Mouse (Mus musculus) E14TG2a.4 (cell line): ENCODE data around the gene Decr2.

Source experiments
- CTCF ChIP-seq: conservative IDR thresholded peaks from 2 replicates; pipeline ENCODE4 v1.5.1; 2014; ENCODE audit warnings: low read length
- NANOG ChIP-seq: IDR thresholded peaks from 2 replicates; pipeline ENCODE4 v1.6.1; 2014; ENCODE audit warnings: borderline replicate concordance, low read length, mixed read lengths

DNA sequence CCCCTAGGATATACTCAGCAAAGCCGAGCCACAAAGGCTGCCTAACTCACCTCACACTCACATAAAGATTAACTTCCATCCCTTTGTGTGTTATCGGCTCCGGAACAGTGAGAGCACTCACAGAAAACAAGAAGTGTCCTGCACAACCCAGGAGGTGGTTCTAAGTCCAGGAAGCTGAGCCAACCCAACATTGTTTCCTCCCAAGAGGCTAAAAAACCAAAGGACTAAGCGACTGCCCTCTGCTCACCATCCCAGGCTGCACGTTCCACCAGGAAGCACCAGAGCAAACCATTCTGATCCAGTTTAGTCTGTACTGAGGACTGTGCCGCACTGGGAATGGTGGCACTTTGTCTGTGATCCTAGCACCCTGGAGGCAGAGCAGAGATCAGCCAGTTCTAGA, 25.2 kb downstream of the Decr2 start:
- no peak for TF ChIP-seq CTCF
- no peak for TF ChIP-seq NANOG
